In genomic region chr2:165874461-165875339, GRCm38 (mm10) we compare ENCODE assay signal across 8 mouse cellular contexts. TPM values are rescaled to one million over a fixed set of nuclear protein-coding genes. Genes with fewer than 3 reads are reported as not detected.
A peak's percentile ranks its signal among the peaks of the same experiment; 100 is the strongest.
DNase-seq lines count a peak whose midpoint lies in the region; ATAC-seq and TF ChIP-seq lines count a peak whose summit lies in the region.

No protein-coding gene starts in this region.

- H3K9ac ChIP-seq in heart, adult 2 months (ENCODE audit: low read depth, low read length): peak overlapping the region; percentile 39
- peak overlapping the region; percentile 68 for H3K9ac ChIP-seq in midbrain, embryonic 16.5 days (ENCODE audit: low read depth, low read length)

- H3K27me3 ChIP-seq in embryonic facial prominence, embryonic 10.5 days (replicated peaks; ENCODE audit: low read depth, poor library complexity, severe bottlenecking): no peaks in the 10 kb centered on the region
- H3K27me3 ChIP-seq in heart, adult 2 months (ENCODE audit: control insufficient read depth, insufficient read depth, low read length): no peaks in the 10 kb centered on the region
- H3K27me3 ChIP-seq in midbrain, embryonic 16.5 days (ENCODE audit: control insufficient read depth, insufficient read depth, low read depth, low read length): no peaks in the 10 kb centered on the region

- peak overlapping the region; percentile 61 for H3K4me2 ChIP-seq in midbrain, embryonic 16.5 days (ENCODE audit: low read length)

- H3K4me1 ChIP-seq in embryonic facial prominence, embryonic 10.5 days: peaks cover 77% of the 10 kb centered on the region
- peaks cover 50% of the 10 kb centered on the region for H3K4me1 ChIP-seq in heart, adult 2 months (ENCODE audit: control insufficient read depth, insufficient read depth, low read length)
- H3K4me1 ChIP-seq in midbrain, embryonic 16.5 days (ENCODE audit: control insufficient read depth, insufficient read depth, low read length): peaks cover 74% of the 10 kb centered on the region

- peak overlapping the region; percentile 32 for H3K4me3 ChIP-seq in embryonic facial prominence, embryonic 10.5 days
- H3K4me3 ChIP-seq in heart, adult 2 months: peak overlapping the region; percentile 29
- H3K4me3 ChIP-seq in midbrain, embryonic 16.5 days (ENCODE audit: low read depth, low read length): peak overlapping the region; percentile 21

- intact Hi-C loops in heart, adult 2 months (cut with DNase I): loop anchor here (1.0 kb wide), 1 partner anchor 15 kb away; no protein-coding TSS in a partner anchor

- peak; percentile 80 for ATAC-seq in midbrain, embryonic 16.5 days

- peak; percentile 84 for DNase-seq in layer of hippocampus, adult 11-12 months (ENCODE audit: low spot score)
- no peak for DNase-seq in layer of hippocampus, postnatal 25 days (ENCODE audit: extremely low spot score in 1 of 2, low spot score in 1 of 2)
- peak; percentile 75 for DNase-seq in embryonic facial prominence, embryonic 10.5 days (ENCODE audit: low spot score)
- DNase-seq in heart, adult 2 months: peak; percentile 85 to 88
- DNase-seq in kidney, adult 8-10 months: peak; percentile 77 to 83
- peak; percentile 62 for DNase-seq in liver
- peak; percentile 69 to 86 for DNase-seq in urinary bladder, postnatal 36 days (ENCODE audit: low spot score in 2 of 2)

- H3K36me3 ChIP-seq in embryonic facial prominence, embryonic 10.5 days (replicated peaks): peaks cover 67% of the 10 kb centered on the region
- peaks cover 37% of the 10 kb centered on the region for H3K36me3 ChIP-seq in heart, adult 2 months (ENCODE audit: control insufficient read depth, insufficient read depth, low read length)
- peaks cover 6% of the 10 kb centered on the region; the same call in 1 of the 2 replicates for H3K36me3 ChIP-seq in midbrain, embryonic 16.5 days (ENCODE audit: control insufficient read depth, insufficient read depth, low read length)

- 33% methylated on average over 13 of the region's 13 CpGs for WGBS in embryonic facial prominence, embryonic 10.5 days
- 24% methylated on average over 13 of the region's 13 CpGs for WGBS in heart, adult 2 months
- WGBS in midbrain, embryonic 16.5 days: 31% methylated on average over 13 of the region's 13 CpGs

- H3K9me3 ChIP-seq in embryonic facial prominence, embryonic 10.5 days: no peaks in the 10 kb centered on the region
- H3K9me3 ChIP-seq in midbrain, embryonic 16.5 days (replicated peaks; ENCODE audit: control insufficient read depth, low read length, poor library complexity, severe bottlenecking): no peaks in the 10 kb centered on the region

- peaks cover 6% of the 10 kb centered on the region for H3K79me2 ChIP-seq in heart, adult 2 months (replicated peaks; ENCODE audit: control insufficient read depth, insufficient read depth, low read length)

- TF ChIP-seq CTCF in heart, adult 2 months (IDR thresholded peaks at IDR 0.05): peak; percentile 67

- H3K27ac ChIP-seq in embryonic facial prominence, embryonic 10.5 days (replicated peaks): peak overlapping the region; percentile 89
- peak overlapping the region; percentile 98 for H3K27ac ChIP-seq in heart, adult 2 months
- peak overlapping the region; percentile 86 for H3K27ac ChIP-seq in midbrain, embryonic 16.5 days (ENCODE audit: low read length)

- peak; percentile 83 for TF ChIP-seq EP300 in heart, adult 2 months (IDR thresholded peaks at IDR 0.05; ENCODE audit: insufficient read depth, low read depth, low read length)

- peak; percentile 75 for TF ChIP-seq POLR2A in heart, adult 2 months (IDR thresholded peaks at IDR 0.05; ENCODE audit: insufficient read depth, low read depth, low read length)

RNA-seq across cellular contexts. Expression of gene Zmynd8, which starts 24.1 kb away (rescaled TPM):
- total RNA-seq in layer of hippocampus, postnatal 25 days (2021): 100 to 1,000 TPM; 140 to 173 TPM
- 68.1 and 69.9 TPM in 2 replicates for polyA plus RNA-seq in embryonic facial prominence, embryonic 10.5 days (2016; fragmentation: Nextera tagmentation; extraction: Ambion mirVana)
- total RNA-seq in heart, adult 2 months (2021): 10 to 100 TPM; 44.4 to 47.2 TPM
- polyA plus RNA-seq in heart, adult 2 months (2012; rRNA removed): 20.4 and 31.2 TPM in 2 replicates
- 78.7 and 87.3 TPM in 2 replicates for polyA plus RNA-seq in midbrain, embryonic 16.5 days (2015; fragmentation: Nextera tagmentation; extraction: Ambion mirVana)

Comparison
In these comparisons a context has a peak if more than half of its experiments do, and no peak if none do; other contexts are left out.
1. DNase-seq: peak in layer of hippocampus, adult 11-12 months (single experiment), embryonic facial prominence, embryonic 10.5 days (single experiment), heart, adult 2 months (2 of 2), kidney, adult 8-10 months (2 of 2), liver (single experiment) and urinary bladder, postnatal 36 days (2 of 2); none in layer of hippocampus, postnatal 25 days (0 of 2).
2. Peak in every context shown above with its lines, with median percentiles within 50 percentile points of each other: H3K27ac ChIP-seq and H3K4me3 ChIP-seq.